Comparison of ENCODE assay signal across 8 mouse cellular contexts in the genomic region with DNA sequence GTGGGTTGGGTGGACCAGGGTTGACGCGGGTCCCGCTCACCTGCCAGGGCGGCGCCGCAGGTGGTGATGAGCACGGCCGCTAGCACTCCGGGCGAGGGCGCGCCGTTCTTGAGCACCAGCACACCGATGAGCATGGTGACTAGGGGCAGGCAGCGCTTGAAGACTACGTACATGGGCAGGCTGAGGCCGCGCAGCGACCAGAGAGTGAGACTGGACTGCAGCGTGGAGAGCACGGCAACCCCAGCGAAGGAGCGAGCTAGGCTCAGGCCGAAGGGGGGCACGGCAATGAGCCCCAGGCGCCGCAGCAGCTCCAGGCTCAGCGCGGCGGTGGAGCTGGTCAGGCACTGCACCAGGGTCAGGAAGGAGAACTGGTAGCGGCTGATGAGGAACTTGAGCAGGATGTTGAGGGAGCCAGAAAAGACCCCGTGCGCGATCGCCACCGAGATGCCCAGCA. TPM values are rescaled to one million over a fixed set of nuclear protein-coding genes. Genes with fewer than 3 reads are reported as not detected.
A peak's percentile ranks its signal among the peaks of the same experiment; 100 is the strongest.
DNase-seq lines count a peak whose midpoint lies in the region; ATAC-seq and TF ChIP-seq lines count a peak whose summit lies in the region.

No protein-coding gene starts in this region.

- peak overlapping the region; percentile 100 for H3K4me2 ChIP-seq in heart, embryonic 15.5 days
- H3K4me2 ChIP-seq in limb, embryonic 14.5 days (replicated peaks; ENCODE audit: low read depth, low read length, severe bottlenecking): peak overlapping the region; percentile 99
- no peak overlapping the region for H3K4me2 ChIP-seq in myocyte (ENCODE audit: low read depth)

- WGBS in heart, embryonic 15.5 days: under 1% methylated on average over 36 of the region's 36 CpGs
- WGBS in limb, embryonic 14.5 days: under 1% methylated on average over 29 of the region's 36 CpGs

- H3K9ac ChIP-seq in heart, embryonic 15.5 days: peak overlapping the region; percentile 8
- H3K9ac ChIP-seq in limb, embryonic 14.5 days (ENCODE audit: low read depth, low read length, severe bottlenecking): peak overlapping the region; percentile 43

- no peak overlapping the region for H3K27ac ChIP-seq in heart, embryonic 15.5 days
- no peak overlapping the region for H3K27ac ChIP-seq in limb, embryonic 14.5 days (replicated peaks; ENCODE audit: low read depth, low read length)

- TF ChIP-seq POLR2A in limb, embryonic 14.5 days (IDR thresholded peaks at IDR 0.05; ENCODE audit: borderline replicate concordance, extremely low read depth, insufficient read depth, insufficient read length): no peak
- no peak for TF ChIP-seq POLR2A in myocyte (IDR thresholded peaks at IDR 0.05; ENCODE audit: insufficient read length, low read depth)

- no peaks in the 10 kb centered on the region for H3K79me2 ChIP-seq in myocyte (ENCODE audit: control insufficient read depth, insufficient read depth)

- H3K36me3 ChIP-seq in heart, embryonic 15.5 days: no peaks in the 10 kb centered on the region
- H3K36me3 ChIP-seq in limb, embryonic 14.5 days (ENCODE audit: control insufficient read depth, insufficient read depth, low read length): no peaks in the 10 kb centered on the region
- H3K36me3 ChIP-seq in myocyte (ENCODE audit: control insufficient read depth, insufficient read depth): no peaks in the 10 kb centered on the region

- H3K4me1 ChIP-seq in heart, embryonic 15.5 days (replicated peaks): peaks cover 31% of the 10 kb centered on the region
- 0 out of 2 replicates have a peak, but pooled peaks cover 9% of the 10 kb centered on the region for H3K4me1 ChIP-seq in limb, embryonic 14.5 days (ENCODE audit: control insufficient read depth, insufficient read depth, low read length)

- ATAC-seq in heart, embryonic 15.5 days (replicated peaks; ENCODE audit: insufficient number of reproducible peaks, insufficient read depth, low FRiP score, low read depth): peak; percentile 11; the same call in 1 of the 2 replicates
- peak; percentile 34; the same call in 1 of the 2 replicates for ATAC-seq in limb, embryonic 14.5 days (ENCODE audit: low FRiP score, low read depth)

- peaks cover 62% of the 10 kb centered on the region for H3K27me3 ChIP-seq in heart, embryonic 15.5 days
- H3K27me3 ChIP-seq in limb, embryonic 14.5 days (ENCODE audit: control insufficient read depth, insufficient read depth, low read length): peaks cover 49% of the 10 kb centered on the region
- H3K27me3 ChIP-seq in myocyte (ENCODE audit: control insufficient read depth, insufficient read depth, insufficient read length): peaks cover 37% of the 10 kb centered on the region

- peak; percentile 9 for DNase-seq in cerebellum, adult 11-12 months
- no peak for DNase-seq in cerebellum, adult 9-11 months
- DNase-seq in urinary bladder, postnatal 14 days (ENCODE audit: low spot score): peak; percentile 9
- no peak for DNase-seq in urinary bladder, postnatal 10 days (ENCODE audit: low spot score)
- no peak for DNase-seq in limb, embryonic 14.5 days (ENCODE audit: low spot score)
- no peak for DNase-seq in frontal cortex, postnatal 25 days (ENCODE audit: low spot score in 2 of 2)

- H3ac ChIP-seq in myocyte (ENCODE audit: control insufficient read depth, insufficient read length): peak overlapping the region; percentile 0

- peak overlapping the region; percentile 62 for H3K4me3 ChIP-seq in heart, embryonic 15.5 days
- H3K4me3 ChIP-seq in limb, embryonic 14.5 days (replicated peaks; ENCODE audit: low read length): peak overlapping the region; percentile 56
- no peak overlapping the region for H3K4me3 ChIP-seq in myocyte

- H3K9me3 ChIP-seq in heart, embryonic 15.5 days (replicated peaks): no peaks in the 10 kb centered on the region
- H3K9me3 ChIP-seq in limb, embryonic 14.5 days (ENCODE audit: control insufficient read depth, low read length): no peaks in the 10 kb centered on the region

TF ChIP-seq in myocyte, 11 proteins besides CTCF, POLR2A, EP300 and RAD21:
- no peak for TF ChIP-seq MAX (IDR thresholded peaks at IDR 0.05; ENCODE audit: low read depth)
TF ChIP-seq in myocyte: peak in this region for 0.

RNA-seq across cellular contexts. Expression of gene Slc35d3, which starts 0.7 kb away (rescaled TPM):
- 0.37 and 0.94 TPM in 2 replicates for polyA plus RNA-seq in heart, embryonic 15.5 days (2015; fragmentation: Nextera tagmentation; extraction: Ambion mirVana)
- polyA plus RNA-seq in limb, embryonic 14.5 days (2012; rRNA removed): 2.3 and 2.5 TPM in 2 replicates
- 1.4 and 1.6 TPM in 2 replicates for polyA plus RNA-seq in limb, embryonic 14.5 days (2014; fragmentation: Nextera tagmentation; extraction: Ambion mirVana)
- polyA plus RNA-seq in myocyte (2012; fragmentation: generic; extraction: Trizol): not detected

RNA-seq across cellular contexts. Expression of gene Pex7, which starts 56.9 kb away (rescaled TPM):
- polyA plus RNA-seq in heart, embryonic 15.5 days (2015; fragmentation: Nextera tagmentation; extraction: Ambion mirVana): 33.9 and 34.8 TPM in 2 replicates
- polyA plus RNA-seq in limb, embryonic 14.5 days (2012; rRNA removed): 19.2 and 19.7 TPM in 2 replicates
- 26.4 and 31.5 TPM in 2 replicates for polyA plus RNA-seq in limb, embryonic 14.5 days (2014; fragmentation: Nextera tagmentation; extraction: Ambion mirVana)
- polyA plus RNA-seq in myocyte (2012; fragmentation: generic; extraction: Trizol): 7.9 TPM

Comparison
In these comparisons a context has a peak if more than half of its experiments do, and no peak if none do; other contexts are left out.
1. DNase-seq: peak in cerebellum, adult 11-12 months (single experiment) and urinary bladder, postnatal 14 days (single experiment); none in cerebellum, adult 9-11 months (single experiment), urinary bladder, postnatal 10 days (single experiment), limb, embryonic 14.5 days (single experiment) and frontal cortex, postnatal 25 days (0 of 2).